Mouse (Mus musculus) intestine, postnatal 0 days (tissue): Measurements from ENCODE around the gene Itprid2. TPM values are rescaled to one million over a fixed set of nuclear protein-coding genes. Genes with fewer than 3 reads are reported as not detected.
"Not testable (repeated sequence)": the region's sequence is repeated elsewhere in the genome, so short reads cannot be mapped to it uniquely, and the experiment has no call there.

Source experiments
- ATAC-seq: fragments of 200-750 bp; cut with Nextera tagmentation; 2 replicates; pipeline ENCODE4 v1.8.0; 2017; ENCODE audit warnings: mild to moderate bottlenecking, moderate TSS enrichment, moderate library complexity
- H3K27ac ChIP-seq: fragments of 300-500 bp; sonication (generic); 2 replicates; pipeline ENCODE4 v1.5.1; 2014; ENCODE audit warnings: mild to moderate bottlenecking, low read depth, low read length, moderate library complexity
- H3K27me3 ChIP-seq: fragments of 300-500 bp; sonication (generic); replicated peaks from 2 replicates; pipeline ENCODE4 v1.6.1; 2014; ENCODE audit warnings: low read length, mixed read lengths; ENCODE audit not compliant: control insufficient read depth, insufficient read depth
- H3K36me3 ChIP-seq: fragments of 300-500 bp; sonication (generic); 2 replicates; pipeline ENCODE4 v1.6.1; 2014; ENCODE audit warnings: mild to moderate bottlenecking, moderate library complexity; ENCODE audit not compliant: control insufficient read depth, insufficient read depth
- H3K4me1 ChIP-seq: fragments of 300-500 bp; sonication (generic); replicated peaks from 2 replicates; pipeline ENCODE4 v1.6.1; 2014; ENCODE audit warnings: antibody characterized with exemption, low read length, mixed read lengths; ENCODE audit not compliant: control insufficient read depth, insufficient read depth
- H3K4me2 ChIP-seq: fragments of 300-500 bp; sonication (generic); replicated peaks from 2 replicates; pipeline ENCODE4 v1.6.1; 2014; ENCODE audit warnings: low read depth, mild to moderate bottlenecking, moderate library complexity
- H3K4me3 ChIP-seq: fragments of 300-500 bp; sonication (generic); 2 replicates; pipeline ENCODE4 v1.5.1; 2014; ENCODE audit warnings: low read depth, low read length
- H3K9ac ChIP-seq: fragments of 300-500 bp; sonication (generic); 2 replicates; pipeline ENCODE4 v1.6.1; 2014; ENCODE audit warnings: mild to moderate bottlenecking, low read depth, low read length
- H3K9me3 ChIP-seq: fragments of 300-500 bp; sonication (generic); 2 replicates; pipeline ENCODE4 v1.6.1; 2016; ENCODE audit warnings: mixed run types; ENCODE audit not compliant: control insufficient read depth
- CTCF ChIP-seq: sonication (generic); IDR thresholded peaks from 2 replicates; pipeline ENCODE4 v1.5.1; 2016; ENCODE audit warnings: low read depth, mild to moderate bottlenecking, control low read depth, antibody characterized with exemption, moderate library complexity
- WGBS: fragments of 180-500 bp; shearing (Covaris S2); extraction: QIAGEN DNeasy Blood & Tissue Kit; methylation state at CpG from one replicate; pipeline ENCODE4 v1.1.7; 2014; 5-methylcytosine and 5-hydroxymethylcytosine counted together
- polyA plus RNA-seq: library from polyadenylated mRNA; unstranded; fragments of >200 nt; fragmentation: Nextera tagmentation; extraction: Ambion mirVana; gene quantifications from 2 replicates; pipeline ENCODE4 v1.2.1, GENCODE M21; 2015

The Itprid2 gene
- 21.1 and 22.0 TPM in 2 replicates for polyA plus RNA-seq

DNA sequence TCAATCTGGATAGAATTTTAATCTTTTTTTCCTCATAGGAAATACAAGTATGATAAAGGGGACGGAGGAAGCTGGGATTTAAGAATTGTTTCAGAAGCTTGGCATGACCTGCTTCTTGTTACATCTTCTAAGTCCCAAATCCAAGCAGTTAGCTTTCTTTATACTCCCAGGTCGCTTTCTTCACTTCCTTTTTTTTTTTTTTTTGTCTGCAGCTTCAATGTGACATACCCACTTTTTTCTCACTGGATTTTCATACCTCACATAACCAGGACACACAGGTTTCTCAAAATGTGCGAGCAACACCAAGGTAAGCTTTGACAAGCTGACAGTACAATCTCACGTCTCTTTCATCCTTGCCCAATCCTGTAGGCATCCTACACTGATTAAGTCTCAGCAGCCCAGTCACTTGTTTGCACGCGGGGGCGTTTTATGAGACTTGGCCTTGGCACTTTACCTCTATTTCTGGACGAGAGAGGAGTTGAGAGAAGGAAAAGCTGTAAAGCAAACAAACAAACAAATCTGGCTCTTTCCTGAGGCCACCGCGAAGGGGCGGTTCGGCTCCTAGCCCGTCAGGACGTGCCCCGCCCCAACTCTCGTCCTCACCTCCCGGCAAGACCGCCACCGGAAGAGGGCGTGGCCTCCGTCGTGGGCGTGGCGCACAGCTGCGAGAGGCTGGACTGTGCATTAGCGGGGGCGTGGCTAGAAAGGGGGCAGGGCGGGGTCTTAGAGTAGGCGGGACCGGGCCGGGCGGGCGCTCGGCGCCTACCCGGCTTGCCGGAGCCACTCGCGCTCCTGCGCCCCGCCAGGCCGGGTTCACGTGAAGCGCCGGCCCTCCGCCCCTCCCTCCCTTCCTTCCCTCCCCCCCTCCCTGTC is at the start of gene Itprid2:
Itprid2 (plus strand) TSS at position 825 of the 873 bp plus-strand sequence.
- Histone ChIP-seq H3K27me3 (no peaks in the 10 kb centered on the region), H3K9ac (peak within 1 kb of the TSS; percentile 86), H3K36me3 (no peaks in the 10 kb centered on the region; the same call in 1 of the 2 replicates), H3K9me3 (no peaks in the 10 kb centered on the region), H3K4me3 (peak within 1 kb of the TSS; percentile 94), H3K27ac (peak within 1 kb of the TSS; percentile 89), H3K4me2 (peak within 1 kb of the TSS; percentile 77), H3K4me1 (0 out of 2 replicates have a peak, but pooled peaks cover 3% of the 10 kb centered on the region)
- peak; percentile 39; the same call in 1 of the 2 replicates for TF ChIP-seq CTCF
- WGBS, result 3% methylated on average over 41 of the region's 46 CpGs
- ATAC-seq, result peak; percentile 99

DNA sequence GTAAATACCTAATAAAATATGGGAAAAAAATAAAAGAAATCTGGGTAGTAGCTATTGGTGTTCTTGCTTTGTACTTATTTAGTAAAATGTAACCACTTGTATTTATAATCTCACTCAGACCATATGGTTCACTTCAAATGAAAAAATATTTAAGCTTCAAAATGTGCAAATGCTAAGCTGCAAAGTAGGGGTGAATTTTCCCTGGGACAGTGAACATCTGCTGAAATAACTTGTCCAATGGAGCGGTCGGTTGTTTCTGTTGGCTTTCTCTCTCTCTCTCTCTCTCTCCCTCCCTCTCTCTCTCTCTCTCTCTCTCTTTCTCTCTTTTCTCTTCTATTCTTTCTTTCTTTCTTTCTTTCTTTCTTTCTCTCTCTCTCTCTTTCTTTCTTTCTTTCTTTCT is 39.0 kb upstream of the Itprid2 start:
- H3K9ac ChIP-seq, result no peak overlapping the region
- no peaks in the 10 kb centered on the region for H3K36me3 ChIP-seq
- no peak overlapping the region for H3K4me3 ChIP-seq
- H3K27ac ChIP-seq, result no peak overlapping the region
- TF ChIP-seq CTCF, result no peak
- ATAC-seq, result no peak
- WGBS, result 80% methylated on average over 2 of the region's 2 CpGs
- no peaks in the 10 kb centered on the region for H3K4me1 ChIP-seq
- no peaks in the 10 kb centered on the region for H3K9me3 ChIP-seq
- H3K4me2 ChIP-seq, result no peak overlapping the region
- H3K27me3 ChIP-seq, result no peaks in the 10 kb centered on the region

DNA sequence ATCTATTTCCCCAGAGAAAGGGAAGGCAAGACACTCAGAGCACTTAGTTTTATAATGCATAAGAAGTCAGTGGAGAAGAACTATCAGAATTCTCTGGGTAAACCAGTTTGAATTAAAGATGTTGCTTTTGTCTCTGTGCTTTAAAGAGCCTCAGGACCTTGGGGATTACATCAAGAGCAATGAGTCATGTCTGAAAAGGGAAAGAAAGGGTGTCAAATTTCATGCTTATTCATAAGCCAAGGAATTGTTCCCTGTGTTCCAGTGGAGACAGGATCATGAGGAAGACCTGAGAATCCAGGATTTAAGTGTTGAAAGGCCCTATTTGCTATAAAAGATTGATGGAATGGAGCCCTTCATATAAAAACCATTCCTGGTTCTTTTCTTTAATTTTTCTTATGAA is 38.1 kb upstream of the Itprid2 start:
- ATAC-seq, result no peak
- Histone ChIP-seq H3K27me3 (no peaks in the 10 kb centered on the region), H3K9ac (no peak overlapping the region), H3K9me3 (no peaks in the 10 kb centered on the region), H3K4me1 (peaks cover 6% of the 10 kb centered on the region; the same call in 1 of the 2 replicates), H3K4me2 (no peak overlapping the region), H3K36me3 (no peaks in the 10 kb centered on the region), H3K27ac (no peak overlapping the region), H3K4me3 (no peak overlapping the region)
- TF ChIP-seq CTCF, result no peak

DNA sequence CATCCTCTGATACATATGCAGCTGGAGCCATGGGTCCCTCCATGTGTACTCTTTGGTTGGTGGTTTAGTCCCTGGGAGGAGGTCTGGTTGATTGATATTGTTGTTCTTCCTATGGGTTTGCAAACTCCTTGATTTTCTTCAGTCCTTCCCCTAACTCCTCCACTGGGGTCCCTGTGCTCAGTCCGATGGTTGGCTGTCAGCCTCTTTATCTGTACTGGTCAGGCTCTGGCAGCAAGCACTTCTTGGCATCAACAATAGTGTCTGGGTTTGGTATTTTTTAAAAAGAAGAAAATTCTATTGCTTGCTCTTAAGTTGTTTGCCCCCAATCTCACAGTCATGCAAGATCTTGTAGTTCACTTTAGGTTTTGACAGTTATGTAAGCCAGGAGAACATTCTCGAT is 34.0 kb upstream of the Itprid2 start:
- H3K4me3 ChIP-seq, H3K9ac ChIP-seq, H3K36me3 ChIP-seq, H3K27me3 ChIP-seq, ATAC-seq, H3K9me3 ChIP-seq, H3K4me2 ChIP-seq, H3K4me1 ChIP-seq: not testable (repeated sequence)
- WGBS, result 60% methylated on average over 2 of the region's 2 CpGs
- H3K27ac ChIP-seq, result peak overlapping the region; percentile 73

DNA sequence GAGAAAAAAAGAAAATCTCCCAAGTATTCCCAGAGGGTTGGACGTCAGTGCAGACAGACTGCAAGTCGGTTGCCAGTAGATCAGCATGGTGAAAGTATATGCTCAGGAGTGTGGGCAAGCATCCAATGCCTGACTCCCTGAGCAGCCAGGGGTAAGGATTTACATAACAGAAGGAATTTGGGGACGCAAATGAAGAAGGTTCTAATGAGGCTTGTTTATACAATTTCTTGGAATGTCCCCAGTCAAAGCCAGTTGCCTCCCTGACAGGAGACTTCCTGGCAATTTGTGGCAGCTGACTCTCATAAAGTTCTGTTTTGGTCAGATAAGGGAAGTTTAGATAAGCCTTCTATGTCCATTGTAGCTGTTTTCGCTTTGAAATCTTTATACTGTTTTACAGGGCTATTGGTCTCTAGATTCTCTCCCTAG is 33.4 kb upstream of the Itprid2 start:
- Histone ChIP-seq H3K36me3 (no peaks in the 10 kb centered on the region), H3K9ac (no peak overlapping the region), H3K9me3 (no peaks in the 10 kb centered on the region), H3K4me2 (no peak overlapping the region; the same call in 1 of the 2 replicates), H3K4me3 (no peak overlapping the region), H3K27me3 (no peaks in the 10 kb centered on the region), H3K27ac (peak overlapping the region; percentile 73), H3K4me1 (peaks cover 7% of the 10 kb centered on the region)
- no peak for TF ChIP-seq CTCF
- peak; percentile 56 for ATAC-seq
- WGBS, result 8% methylated on average over 4 of the region's 4 CpGs

GRCm38 (mm10) chr2:79602306-79602705 is 32.8 kb upstream of the Itprid2 start:
- Histone ChIP-seq H3K4me3 (no peak overlapping the region), H3K4me1 (peaks cover 7% of the 10 kb centered on the region), H3K4me2 (no peak overlapping the region), H3K36me3 (no peaks in the 10 kb centered on the region), H3K9ac (no peak overlapping the region), H3K9me3 (no peaks in the 10 kb centered on the region), H3K27me3 (no peaks in the 10 kb centered on the region), H3K27ac (peak overlapping the region; percentile 63; the same call in 1 of the 2 replicates)
- no peak for TF ChIP-seq CTCF
- WGBS, result 66% methylated on average over 6 of the region's 6 CpGs
- ATAC-seq, result no peak
